Mouse (Mus musculus): ENCODE data around the gene Pick1. TPM values are rescaled to one million over a fixed set of nuclear protein-coding genes. Genes with fewer than 3 reads are reported as not detected.

The Pick1 gene
- total RNA-seq, 1 experiment, result 61.0 TPM

DNA sequence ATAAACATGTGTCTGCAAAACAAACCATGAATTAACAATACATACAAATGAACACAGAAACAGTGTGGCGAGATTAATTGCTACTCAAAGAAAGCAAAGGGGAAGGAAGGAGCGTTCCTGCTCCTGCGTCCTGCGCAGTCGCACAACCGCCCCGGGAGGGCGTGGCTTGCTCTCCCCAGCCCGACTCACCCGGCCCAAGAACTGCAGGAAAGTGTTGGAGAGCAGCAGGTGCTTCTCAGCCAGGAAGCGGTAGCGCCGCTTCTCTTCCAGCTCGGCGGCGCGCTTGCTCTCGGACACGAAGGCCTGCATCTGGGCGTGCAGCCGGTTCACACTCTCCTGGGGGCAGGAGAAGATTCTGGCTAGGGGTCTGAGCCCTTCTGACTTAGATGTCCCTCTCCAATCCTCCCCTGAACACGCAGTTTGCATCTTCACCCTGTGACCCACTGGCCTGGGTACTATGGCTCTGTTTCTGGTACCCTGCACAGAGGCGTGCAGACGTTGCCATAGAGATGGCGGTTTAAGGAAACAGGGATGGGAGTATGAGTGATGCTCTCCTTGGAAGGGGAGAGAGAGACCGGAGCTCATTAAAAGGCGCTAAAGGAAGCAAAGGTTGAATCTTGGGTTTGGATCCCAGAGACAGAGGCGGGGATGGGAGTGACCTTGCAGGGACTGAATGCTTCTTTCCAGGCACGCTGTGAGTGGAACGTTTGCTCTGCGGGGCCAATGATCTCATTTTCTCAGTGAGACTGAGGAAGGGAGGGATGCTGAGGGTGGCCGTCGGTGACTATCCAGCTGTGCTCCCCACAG, 41.5 kb downstream of the Pick1 start:
- Histone ChIP-seq H3K4me1 (ENCODE audit: control insufficient read depth in 2 of 2, insufficient read depth in 2 of 2, low read length in 2 of 2, poor library complexity in 1 of 2) (peaks cover 0 to 2% of the 10 kb centered on the region in 2 experiments; a peak in 1 of 4 replicates), H3K27ac (ENCODE audit: insufficient read depth, low read depth, low read length, poor library complexity, severe bottlenecking) (no peak overlapping the region), H3K9ac (ENCODE audit: insufficient read depth, low read depth, low read length, poor library complexity, severe bottlenecking) (peak overlapping the region; percentile 45; the same call in 1 of the 2 replicates), H3K9me3 (ENCODE audit: control insufficient read depth, insufficient read depth, low read depth, low read length) (no peaks in the 10 kb centered on the region), H3K36me3 (ENCODE audit: control insufficient read depth, insufficient read depth, low read length, poor library complexity, severe bottlenecking) (no peaks in the 10 kb centered on the region), H3K4me3 (ENCODE audit: insufficient read depth in 1 of 2, low read depth in 1 of 2, low read length in 2 of 2, poor library complexity in 1 of 2, severe bottlenecking in 1 of 2) (peak overlapping the region; percentile 46 to 59)
- DNase-seq (ENCODE audit: low read depth, low spot score), result no peak
- in situ Hi-C loops (cut with MboI; ENCODE audit: low sequenced_read_pairs in 2 of 2, unreplicated experiment in 2 of 2), result no loop called here
- TF ChIP-seq ZNF384 (IDR thresholded peaks at IDR 0.05; ENCODE audit: low read depth, low read length) (no peak), ZC3H11A (IDR thresholded peaks at IDR 0.05; ENCODE audit: borderline replicate concordance, low read depth, low read length) (no peak), HCFC1 (IDR thresholded peaks at IDR 0.05; ENCODE audit: borderline replicate concordance, insufficient read depth, low read length) (no peak), CHD2 (IDR thresholded peaks at IDR 0.05; ENCODE audit: low read depth, low read length) (no peak), MAFK (IDR thresholded peaks at IDR 0.05; ENCODE audit: insufficient read depth, low read depth, low read length) (no peak)

DNA sequence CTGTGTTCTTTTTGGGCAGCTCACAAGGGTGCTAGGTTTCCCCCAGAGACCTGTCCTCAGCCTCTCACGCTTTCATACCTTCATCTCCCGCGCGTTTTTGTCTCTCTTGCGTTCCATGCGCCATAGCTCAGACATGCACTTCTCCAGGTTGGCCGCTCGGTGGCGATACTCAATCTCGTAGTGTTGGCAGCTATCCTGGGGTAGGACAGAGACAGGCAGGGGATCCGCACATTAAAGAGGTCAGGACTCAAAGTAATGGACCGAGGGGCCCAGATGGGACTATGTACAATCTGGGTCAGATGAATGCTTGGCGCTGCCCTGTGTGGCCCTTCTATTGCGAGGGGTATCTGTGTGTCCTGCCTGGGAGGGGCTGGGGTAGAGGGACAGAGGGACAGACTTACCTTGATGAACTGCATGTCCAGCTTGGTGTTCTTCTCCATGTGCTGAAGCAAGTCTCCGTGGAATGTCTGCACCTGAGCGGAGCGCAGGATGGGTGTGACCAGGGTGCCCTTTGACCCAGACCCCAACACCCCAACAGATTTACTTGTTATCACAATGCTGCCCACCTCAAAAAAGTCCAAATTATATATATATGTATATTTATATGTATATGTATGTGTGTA, 42.3 kb downstream of the Pick1 start:
- H3K9me3 ChIP-seq (ENCODE audit: control insufficient read depth, insufficient read depth, low read depth, low read length), result no peaks in the 10 kb centered on the region
- in situ Hi-C loops (cut with MboI; ENCODE audit: low sequenced_read_pairs in 2 of 2, unreplicated experiment in 2 of 2), result no loop called here
- H3K36me3 ChIP-seq (ENCODE audit: control insufficient read depth, insufficient read depth, low read length, poor library complexity, severe bottlenecking), result no peaks in the 10 kb centered on the region
- TF ChIP-seq ZNF384 (IDR thresholded peaks at IDR 0.05; ENCODE audit: low read depth, low read length) (0 out of 2 replicates have a peak, but pooled peaks have one; percentile 12), HCFC1 (IDR thresholded peaks at IDR 0.05; ENCODE audit: borderline replicate concordance, insufficient read depth, low read length) (no peak), ZC3H11A (IDR thresholded peaks at IDR 0.05; ENCODE audit: borderline replicate concordance, low read depth, low read length) (peak; percentile 16; the same call in 1 of the 2 replicates), CHD2 (IDR thresholded peaks at IDR 0.05; ENCODE audit: low read depth, low read length) (no peak), MAFK (IDR thresholded peaks at IDR 0.05; ENCODE audit: insufficient read depth, low read depth, low read length) (no peak)
- no peak overlapping the region for H3K27ac ChIP-seq (ENCODE audit: insufficient read depth, low read depth, low read length, poor library complexity, severe bottlenecking)
- H3K9ac ChIP-seq (ENCODE audit: insufficient read depth, low read depth, low read length, poor library complexity, severe bottlenecking), result no peak overlapping the region
- H3K4me3 ChIP-seq (ENCODE audit: insufficient read depth in 1 of 2, low read depth in 1 of 2, low read length in 2 of 2, poor library complexity in 1 of 2, severe bottlenecking in 1 of 2), result peak overlapping the region in 1 of 2 experiments; percentile 59; a peak in 2 of 4 replicates
- no peak for DNase-seq (ENCODE audit: low read depth, low spot score)
- peaks cover 0 to 2% of the 10 kb centered on the region in 2 experiments; a peak in 1 of 4 replicates for H3K4me1 ChIP-seq (ENCODE audit: control insufficient read depth in 2 of 2, insufficient read depth in 2 of 2, low read length in 2 of 2, poor library complexity in 1 of 2)

DNA sequence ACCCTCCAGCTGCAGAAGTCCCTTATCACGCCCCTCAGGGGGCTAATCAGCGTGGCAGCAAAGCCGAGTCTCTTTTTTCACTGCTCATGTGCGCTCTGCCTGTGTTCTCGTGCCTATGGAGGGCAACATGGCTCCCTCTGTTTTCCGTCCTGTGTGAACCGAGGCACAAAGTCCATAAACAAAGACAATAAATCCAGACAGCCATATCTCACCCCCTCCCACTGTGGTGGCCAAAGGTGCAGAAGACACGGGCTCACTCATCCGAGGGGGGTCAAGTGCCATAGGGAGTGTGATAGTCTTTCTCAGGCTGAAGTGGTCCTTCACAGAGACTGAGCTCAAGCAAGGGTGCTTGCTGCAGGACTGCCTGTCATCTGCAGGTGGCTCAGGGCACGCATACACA, 44.0 kb downstream of the Pick1 start:
- TF ChIP-seq ZC3H11A (IDR thresholded peaks at IDR 0.05; ENCODE audit: borderline replicate concordance, low read depth, low read length), result no peak
- no peak for TF ChIP-seq CHD2 (IDR thresholded peaks at IDR 0.05; ENCODE audit: low read depth, low read length)
- no peak for TF ChIP-seq MAFK (IDR thresholded peaks at IDR 0.05; ENCODE audit: insufficient read depth, low read depth, low read length)
- TF ChIP-seq HCFC1 (IDR thresholded peaks at IDR 0.05; ENCODE audit: borderline replicate concordance, insufficient read depth, low read length), result no peak
- no peak for TF ChIP-seq ZNF384 (IDR thresholded peaks at IDR 0.05; ENCODE audit: low read depth, low read length)
- no peaks in the 10 kb centered on the region for H3K36me3 ChIP-seq (ENCODE audit: control insufficient read depth, insufficient read depth, low read length, poor library complexity, severe bottlenecking)
- H3K9me3 ChIP-seq (ENCODE audit: control insufficient read depth, insufficient read depth, low read depth, low read length), result no peaks in the 10 kb centered on the region
- in situ Hi-C loops (cut with MboI; ENCODE audit: low sequenced_read_pairs in 2 of 2, unreplicated experiment in 2 of 2), result no loop called here
- DNase-seq (ENCODE audit: low read depth, low spot score), result no peak
- no peak overlapping the region for H3K4me3 ChIP-seq (ENCODE audit: insufficient read depth in 1 of 2, low read depth in 1 of 2, low read length in 2 of 2, poor library complexity in 1 of 2, severe bottlenecking in 1 of 2)
- no peak overlapping the region for H3K9ac ChIP-seq (ENCODE audit: insufficient read depth, low read depth, low read length, poor library complexity, severe bottlenecking)
- no peak overlapping the region for H3K27ac ChIP-seq (ENCODE audit: insufficient read depth, low read depth, low read length, poor library complexity, severe bottlenecking)
- peaks cover 0 to 2% of the 10 kb centered on the region in 2 experiments; a peak in 1 of 4 replicates for H3K4me1 ChIP-seq (ENCODE audit: control insufficient read depth in 2 of 2, insufficient read depth in 2 of 2, low read length in 2 of 2, poor library complexity in 1 of 2)

DNA sequence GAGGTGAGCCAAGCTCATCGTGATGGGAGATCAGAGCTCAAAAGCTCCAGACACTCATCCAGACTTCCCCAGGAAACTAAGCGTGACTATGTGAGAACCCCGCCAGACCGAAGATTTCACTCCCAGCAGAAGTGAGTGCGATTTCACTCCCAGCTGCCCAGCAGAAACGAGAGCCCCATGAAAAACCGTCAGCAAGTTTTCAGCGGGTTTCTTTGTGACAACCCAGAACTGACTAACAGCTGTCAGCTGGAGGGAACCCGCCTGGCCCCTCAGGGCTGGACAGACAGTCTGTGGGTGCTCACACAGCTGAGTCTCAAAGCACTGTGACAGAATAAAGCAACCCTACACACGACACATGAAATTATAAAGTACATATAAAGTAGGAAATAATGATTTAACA, 48.8 kb downstream of the Pick1 start:
- H3K27ac ChIP-seq (ENCODE audit: insufficient read depth, low read depth, low read length, poor library complexity, severe bottlenecking), result no peak overlapping the region
- peaks cover 0 to 13% of the 10 kb centered on the region in 2 experiments; a peak in 2 of 4 replicates for H3K4me1 ChIP-seq (ENCODE audit: control insufficient read depth in 2 of 2, insufficient read depth in 2 of 2, low read length in 2 of 2, poor library complexity in 1 of 2)
- in situ Hi-C loops (cut with MboI; ENCODE audit: low sequenced_read_pairs in 2 of 2, unreplicated experiment in 2 of 2), result no loop called here
- H3K9ac ChIP-seq (ENCODE audit: insufficient read depth, low read depth, low read length, poor library complexity, severe bottlenecking), result no peak overlapping the region
- DNase-seq (ENCODE audit: low read depth, low spot score), result no peak
- no peak for TF ChIP-seq ZNF384 (IDR thresholded peaks at IDR 0.05; ENCODE audit: low read depth, low read length)
- no peak for TF ChIP-seq HCFC1 (IDR thresholded peaks at IDR 0.05; ENCODE audit: borderline replicate concordance, insufficient read depth, low read length)
- TF ChIP-seq ZC3H11A (IDR thresholded peaks at IDR 0.05; ENCODE audit: borderline replicate concordance, low read depth, low read length), result no peak
- TF ChIP-seq MAFK (IDR thresholded peaks at IDR 0.05; ENCODE audit: insufficient read depth, low read depth, low read length), result no peak
- no peak for TF ChIP-seq CHD2 (IDR thresholded peaks at IDR 0.05; ENCODE audit: low read depth, low read length)
- H3K36me3 ChIP-seq (ENCODE audit: control insufficient read depth, insufficient read depth, low read length, poor library complexity, severe bottlenecking), result no peaks in the 10 kb centered on the region
- no peak overlapping the region for H3K4me3 ChIP-seq (ENCODE audit: insufficient read depth in 1 of 2, low read depth in 1 of 2, low read length in 2 of 2, poor library complexity in 1 of 2, severe bottlenecking in 1 of 2)
- H3K9me3 ChIP-seq (ENCODE audit: control insufficient read depth, insufficient read depth, low read depth, low read length), result no peaks in the 10 kb centered on the region

All from ES-E14 (cell line).